Comparison of ENCODE assay signal across 8 mouse cellular contexts in the genomic region with DNA sequence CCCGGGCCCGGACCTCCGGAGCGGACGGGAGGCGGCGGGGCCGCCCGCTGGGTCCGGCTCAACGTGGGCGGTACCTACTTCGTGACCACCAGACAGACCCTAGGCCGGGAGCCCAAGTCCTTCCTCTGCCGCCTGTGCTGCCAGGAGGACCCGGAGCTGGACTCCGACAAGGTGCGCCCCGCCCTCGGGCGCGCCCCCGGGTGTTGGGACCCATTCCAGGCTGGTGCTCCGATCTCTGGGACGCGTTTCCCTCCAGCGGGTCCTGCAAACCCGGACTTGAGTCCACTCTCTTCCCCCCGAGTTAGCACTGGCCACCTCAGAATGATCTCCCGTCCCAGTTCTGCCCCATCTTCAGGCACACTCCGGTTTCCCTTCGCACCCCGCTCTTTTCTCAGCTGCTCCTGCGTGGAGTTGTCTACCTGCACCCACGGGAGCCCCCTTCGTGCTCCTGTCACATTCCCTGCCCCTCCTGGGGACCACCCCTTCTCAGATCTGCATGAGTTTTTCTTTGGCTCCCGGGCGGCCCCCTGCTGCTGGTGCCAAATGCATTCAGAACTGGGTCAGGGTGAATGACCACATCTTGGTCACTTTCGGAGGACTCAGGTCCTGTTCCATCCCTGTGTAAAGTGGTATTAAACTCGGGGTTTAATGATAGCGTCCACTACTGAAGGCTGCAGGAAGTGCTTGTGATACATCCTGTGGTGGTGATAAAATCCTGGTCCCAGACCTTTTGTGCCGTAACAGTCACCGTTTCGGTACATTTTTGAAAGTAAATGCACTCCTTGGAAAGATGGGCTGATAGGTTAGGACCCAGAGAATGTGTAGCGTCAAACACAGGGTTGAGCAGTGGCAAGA. TPM values are rescaled to one million over a fixed set of nuclear protein-coding genes. Genes with fewer than 3 reads are reported as not detected.
A peak's percentile ranks its signal among the peaks of the same experiment; 100 is the strongest.
DNase-seq lines count a peak whose midpoint lies in the region; ATAC-seq lines count a peak whose summit lies in the region.

No protein-coding gene starts in this region.

- no peaks in the 10 kb centered on the region for H3K27me3 ChIP-seq in intestine, embryonic 15.5 days (replicated peaks)
- H3K27me3 ChIP-seq in limb, embryonic 12.5 days = no peaks in the 10 kb centered on the region
- no peaks in the 10 kb centered on the region for H3K27me3 ChIP-seq in midbrain, embryonic 15.5 days (replicated peaks)
- H3K27me3 ChIP-seq in stomach, embryonic 15.5 days (replicated peaks) = no peaks in the 10 kb centered on the region

- DNase-seq in heart, adult 18-20 months = peak; percentile 66 to 78
- DNase-seq in heart, adult 11 months = no peak
- DNase-seq in embryo, embryonic 10.5 days (ENCODE audit: low spot score) = peak; percentile 59
- peak; percentile 64 for DNase-seq in gastrocnemius, postnatal 10 days

- H3K4me2 ChIP-seq in intestine, embryonic 15.5 days (replicated peaks) = peak overlapping the region; percentile 87
- H3K4me2 ChIP-seq in limb, embryonic 12.5 days = peak overlapping the region; percentile 98
- peak overlapping the region; percentile 96 for H3K4me2 ChIP-seq in midbrain, embryonic 15.5 days
- H3K4me2 ChIP-seq in stomach, embryonic 15.5 days = peak overlapping the region; percentile 96

- peak overlapping the region; percentile 95 for H3K9ac ChIP-seq in intestine, embryonic 15.5 days
- H3K9ac ChIP-seq in limb, embryonic 12.5 days (replicated peaks) = peak overlapping the region; percentile 98
- H3K9ac ChIP-seq in midbrain, embryonic 15.5 days = peak overlapping the region; percentile 88
- H3K9ac ChIP-seq in stomach, embryonic 15.5 days = peak overlapping the region; percentile 90

- under 1% methylated on average over 45 of the region's 45 CpGs for WGBS in intestine, embryonic 15.5 days
- 2% methylated on average over 42 of the region's 45 CpGs for WGBS in limb, embryonic 12.5 days
- WGBS in midbrain, embryonic 15.5 days = 2% methylated on average over 42 of the region's 45 CpGs
- 2% methylated on average over 45 of the region's 45 CpGs for WGBS in stomach, embryonic 15.5 days

- peaks cover 18% of the 10 kb centered on the region for H3K36me3 ChIP-seq in intestine, embryonic 15.5 days
- peaks cover 51% of the 10 kb centered on the region for H3K36me3 ChIP-seq in limb, embryonic 12.5 days
- peaks cover 6% of the 10 kb centered on the region for H3K36me3 ChIP-seq in midbrain, embryonic 15.5 days (replicated peaks)
- peaks cover 21% of the 10 kb centered on the region for H3K36me3 ChIP-seq in stomach, embryonic 15.5 days

- peak overlapping the region; percentile 83 for H3K27ac ChIP-seq in intestine, embryonic 15.5 days
- peak overlapping the region; percentile 91 for H3K27ac ChIP-seq in limb, embryonic 12.5 days
- H3K27ac ChIP-seq in midbrain, embryonic 15.5 days = peak overlapping the region; percentile 87
- peak overlapping the region; percentile 86 for H3K27ac ChIP-seq in stomach, embryonic 15.5 days

- ATAC-seq in intestine, embryonic 15.5 days = peak; percentile 85
- peak; percentile 43 for ATAC-seq in limb, embryonic 12.5 days (ENCODE audit: insufficient number of reproducible peaks, insufficient read depth, low FRiP score, low TSS enrichment, low read depth)
- peak; percentile 74 for ATAC-seq in midbrain, embryonic 15.5 days (replicated peaks)
- peak; percentile 58 for ATAC-seq in stomach, embryonic 15.5 days (ENCODE audit: insufficient read depth, low FRiP score, low read depth)

- H3K4me1 ChIP-seq in intestine, embryonic 15.5 days (replicated peaks) = peaks cover 21% of the 10 kb centered on the region
- peaks cover 33% of the 10 kb centered on the region for H3K4me1 ChIP-seq in limb, embryonic 12.5 days (replicated peaks)
- peaks cover 35% of the 10 kb centered on the region for H3K4me1 ChIP-seq in midbrain, embryonic 15.5 days
- H3K4me1 ChIP-seq in stomach, embryonic 15.5 days = peaks cover 26% of the 10 kb centered on the region

- no peaks in the 10 kb centered on the region for H3K9me3 ChIP-seq in intestine, embryonic 15.5 days
- no peaks in the 10 kb centered on the region for H3K9me3 ChIP-seq in limb, embryonic 12.5 days
- H3K9me3 ChIP-seq in midbrain, embryonic 15.5 days = no peaks in the 10 kb centered on the region
- H3K9me3 ChIP-seq in stomach, embryonic 15.5 days = no peaks in the 10 kb centered on the region

- peak overlapping the region; percentile 92 for H3K4me3 ChIP-seq in intestine, embryonic 15.5 days (replicated peaks)
- peak overlapping the region; percentile 95 for H3K4me3 ChIP-seq in limb, embryonic 12.5 days (replicated peaks)
- peak overlapping the region; percentile 96 for H3K4me3 ChIP-seq in midbrain, embryonic 15.5 days
- peak overlapping the region; percentile 73 for H3K4me3 ChIP-seq in stomach, embryonic 15.5 days (replicated peaks)

RNA-seq across cellular contexts. Expression of a gene that starts 0.6 kb away (rescaled TPM):
- total RNA-seq in heart, adult 18-20 months (2021) = 10 to 100 TPM; 30.1 to 31.0 TPM
- total RNA-seq in gastrocnemius, postnatal 10 days (2021) = 10 to 100 TPM; 16.2 to 19.4 TPM
- 12.1 and 13.5 TPM in 2 replicates for polyA plus RNA-seq in intestine, embryonic 15.5 days (2015; fragmentation: Nextera tagmentation; extraction: Ambion mirVana)
- polyA plus RNA-seq in limb, embryonic 12.5 days (2016; fragmentation: Nextera tagmentation; extraction: Ambion mirVana) = 25.3 and 26.5 TPM in 2 replicates
- polyA plus RNA-seq in midbrain, embryonic 15.5 days (2015; fragmentation: Nextera tagmentation; extraction: Ambion mirVana) = 32.3 and 34.8 TPM in 2 replicates
- polyA plus RNA-seq in stomach, embryonic 15.5 days (2015; fragmentation: Nextera tagmentation; extraction: Ambion mirVana) = 14.6 and 15.6 TPM in 2 replicates

RNA-seq across cellular contexts. Expression of a gene that starts 0.8 kb away (rescaled TPM):
- total RNA-seq in heart, adult 18-20 months (2021) = 1,000 to 10,000 TPM; 2,170 to 2,492 TPM
- 1,000 to 10,000 TPM; 1,026 to 1,088 TPM for total RNA-seq in gastrocnemius, postnatal 10 days (2021)
- 989 and 991 TPM in 2 replicates for polyA plus RNA-seq in intestine, embryonic 15.5 days (2015; fragmentation: Nextera tagmentation; extraction: Ambion mirVana)
- 960 and 975 TPM in 2 replicates for polyA plus RNA-seq in limb, embryonic 12.5 days (2016; fragmentation: Nextera tagmentation; extraction: Ambion mirVana)
- 782 and 789 TPM in 2 replicates for polyA plus RNA-seq in midbrain, embryonic 15.5 days (2015; fragmentation: Nextera tagmentation; extraction: Ambion mirVana)
- polyA plus RNA-seq in stomach, embryonic 15.5 days (2015; fragmentation: Nextera tagmentation; extraction: Ambion mirVana) = 824 and 904 TPM in 2 replicates

RNA-seq across cellular contexts. Expression of a gene that starts 17.0 kb away (rescaled TPM):
- 100 to 1,000 TPM; 140 to 166 TPM for total RNA-seq in heart, adult 18-20 months (2021)
- total RNA-seq in gastrocnemius, postnatal 10 days (2021) = 100 to 1,000 TPM in 1 of 2 experiments, 10 to 100 TPM in 1; 89.1 to 100 TPM
- polyA plus RNA-seq in intestine, embryonic 15.5 days (2015; fragmentation: Nextera tagmentation; extraction: Ambion mirVana) = 187 and 197 TPM in 2 replicates
- 175 and 182 TPM in 2 replicates for polyA plus RNA-seq in limb, embryonic 12.5 days (2016; fragmentation: Nextera tagmentation; extraction: Ambion mirVana)
- 182 and 191 TPM in 2 replicates for polyA plus RNA-seq in midbrain, embryonic 15.5 days (2015; fragmentation: Nextera tagmentation; extraction: Ambion mirVana)
- 184 and 196 TPM in 2 replicates for polyA plus RNA-seq in stomach, embryonic 15.5 days (2015; fragmentation: Nextera tagmentation; extraction: Ambion mirVana)

RNA-seq across cellular contexts. Expression of a gene that starts 19.8 kb away (rescaled TPM):
- not detected for total RNA-seq in heart, adult 18-20 months (2021)
- not detected for total RNA-seq in gastrocnemius, postnatal 10 days (2021)
- 0.49 and 0.66 TPM in 2 replicates for polyA plus RNA-seq in intestine, embryonic 15.5 days (2015; fragmentation: Nextera tagmentation; extraction: Ambion mirVana)
- polyA plus RNA-seq in limb, embryonic 12.5 days (2016; fragmentation: Nextera tagmentation; extraction: Ambion mirVana) = 0.10 TPM in 1 of 2 replicates, not detected in the other
- polyA plus RNA-seq in midbrain, embryonic 15.5 days (2015; fragmentation: Nextera tagmentation; extraction: Ambion mirVana) = not detected in 2 replicates
- polyA plus RNA-seq in stomach, embryonic 15.5 days (2015; fragmentation: Nextera tagmentation; extraction: Ambion mirVana) = 0.23 and 0.35 TPM in 2 replicates

RNA-seq across cellular contexts. Expression of a gene that starts 38.8 kb away (rescaled TPM):
- total RNA-seq in heart, adult 18-20 months (2021) = 1 to 10 TPM; 4.4 to 4.5 TPM
- 10 to 100 TPM in 1 of 2 experiments, 1 to 10 TPM in 1; 9.8 to 17.0 TPM for total RNA-seq in gastrocnemius, postnatal 10 days (2021)
- polyA plus RNA-seq in intestine, embryonic 15.5 days (2015; fragmentation: Nextera tagmentation; extraction: Ambion mirVana) = 7.5 and 8.0 TPM in 2 replicates
- 19.7 and 19.9 TPM in 2 replicates for polyA plus RNA-seq in limb, embryonic 12.5 days (2016; fragmentation: Nextera tagmentation; extraction: Ambion mirVana)
- polyA plus RNA-seq in midbrain, embryonic 15.5 days (2015; fragmentation: Nextera tagmentation; extraction: Ambion mirVana) = 26.9 and 27.3 TPM in 2 replicates
- polyA plus RNA-seq in stomach, embryonic 15.5 days (2015; fragmentation: Nextera tagmentation; extraction: Ambion mirVana) = 10.0 and 10.5 TPM in 2 replicates
